Mouse (Mus musculus) erythroblast, adult 5-6 weeks (primary cell): ENCODE results near the gene Gabpb2. TPM values are rescaled to one million over a fixed set of nuclear protein-coding genes. Genes with fewer than 3 reads are reported as not detected.
"Not testable (repeated sequence)": the region's sequence is repeated elsewhere in the genome, so short reads cannot be mapped to it uniquely, and the experiment has no call there.

Experiments used
- ATAC-seq: replicated peaks from 2 replicates; pipeline ENCODE4 v1.8.0; 2016; ENCODE audit warnings: moderate number of reproducible peaks, mild to moderate bottlenecking, moderate TSS enrichment, inconsistent platforms; ENCODE audit not compliant: poor library complexity, low FRiP score, severe bottlenecking
- total RNA-seq, 2 experiments: library from RNA; stranded (forward) in 1 of 2; stranded (reverse) in 1 of 2; fragments of 150-400 nt in 1 of 2; fragments of 200-764, 138-1000 nt in 1 of 2; gene quantifications; 2 replicates each; pipeline versions ENCODE4 v1.2.3 to v1.2.4; 2015 to 2017; ENCODE audit warnings: low replicate concordance in 2 of 2

Gene Gabpb2
- total RNA-seq, 2 experiments from 2014 or later = 12.5 to 38.1 TPM

DNA sequence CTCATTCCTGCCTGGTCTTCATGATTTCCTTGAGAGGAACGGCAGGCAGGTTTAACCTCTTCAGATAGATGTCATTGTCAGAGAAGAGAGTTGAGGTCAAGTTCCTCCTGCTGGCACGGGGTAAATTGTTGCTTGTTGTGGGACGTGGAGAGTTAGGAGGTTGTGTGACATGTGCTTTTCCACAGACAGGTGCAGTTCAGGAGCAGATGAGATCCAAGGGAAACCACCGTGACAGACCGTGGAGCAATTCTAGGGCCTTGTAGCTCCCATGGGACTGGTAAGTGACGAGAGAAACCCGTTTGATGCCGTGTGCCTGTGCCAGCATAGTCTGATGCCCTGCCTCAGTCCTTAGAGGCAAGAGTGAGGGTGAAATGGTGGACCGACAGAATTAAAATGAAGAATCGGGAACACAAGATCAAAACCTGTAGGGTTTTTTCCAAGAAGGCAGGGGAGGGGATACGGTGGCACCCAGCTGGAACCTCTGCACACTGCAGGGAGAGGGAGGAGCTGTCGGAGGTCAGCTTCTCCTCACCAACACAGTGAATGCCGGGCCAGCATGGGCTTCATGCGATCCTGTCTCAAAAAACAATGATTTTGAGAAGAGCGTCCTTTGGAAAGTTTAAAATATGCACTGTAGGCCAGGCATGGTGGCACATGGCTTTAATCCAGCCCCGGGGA, 15.7 kb upstream of the Gabpb2 start:
- no peak for ATAC-seq

- no peak for ATAC-seq
These were observed 15.1 kb upstream of the Gabpb2 start for GRCm38 (mm10) chr3:95232771-95233170.

- no peak for ATAC-seq
These were observed 13.8 kb upstream of the Gabpb2 start, which contains the start of gene Mllt11 for GRCm38 (mm10) chr3:95231298-95232221. Mllt11 (minus strand) TSS chr3:95232171.

GRCm38 (mm10) chr3:95230495-95231297, 13.0 kb upstream of the Gabpb2 start:
- peak; percentile 41; the same call in 1 of the 2 replicates for ATAC-seq

DNA sequence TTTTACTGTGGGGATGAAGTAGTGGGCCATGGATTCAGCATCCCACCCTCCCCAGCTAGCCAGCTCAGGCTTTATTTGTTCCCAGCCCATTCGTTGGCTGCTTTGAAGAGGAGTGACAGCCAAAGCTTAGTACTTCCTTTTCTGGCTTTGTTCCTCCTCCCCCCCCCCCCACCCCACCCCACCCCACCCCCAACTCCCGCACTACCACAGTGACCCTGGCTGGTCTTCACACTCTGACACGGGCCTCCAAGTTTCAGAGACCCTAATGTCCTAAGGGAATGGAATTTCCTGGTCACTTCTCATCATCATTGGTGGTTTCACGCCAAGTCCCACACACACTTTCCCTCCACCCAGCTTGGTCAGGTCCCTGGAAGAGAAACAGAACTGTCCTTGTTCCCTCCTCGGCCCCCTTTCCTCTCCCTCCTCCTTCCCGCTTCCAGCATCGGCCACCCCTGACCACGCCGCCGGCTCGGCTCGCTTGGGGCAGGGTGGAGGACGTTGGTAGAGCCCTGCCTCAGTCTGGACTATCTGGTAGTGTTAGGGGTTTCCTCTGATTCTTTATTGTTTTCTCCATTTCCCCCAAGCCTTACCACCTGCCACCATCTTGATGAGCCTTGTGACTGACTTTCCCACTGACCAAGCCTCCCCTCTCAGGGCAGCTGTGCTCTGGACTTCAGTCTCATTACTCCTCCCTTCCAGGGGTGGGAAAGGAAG, 12.2 kb upstream of the Gabpb2 start:
- ATAC-seq = no peak

DNA sequence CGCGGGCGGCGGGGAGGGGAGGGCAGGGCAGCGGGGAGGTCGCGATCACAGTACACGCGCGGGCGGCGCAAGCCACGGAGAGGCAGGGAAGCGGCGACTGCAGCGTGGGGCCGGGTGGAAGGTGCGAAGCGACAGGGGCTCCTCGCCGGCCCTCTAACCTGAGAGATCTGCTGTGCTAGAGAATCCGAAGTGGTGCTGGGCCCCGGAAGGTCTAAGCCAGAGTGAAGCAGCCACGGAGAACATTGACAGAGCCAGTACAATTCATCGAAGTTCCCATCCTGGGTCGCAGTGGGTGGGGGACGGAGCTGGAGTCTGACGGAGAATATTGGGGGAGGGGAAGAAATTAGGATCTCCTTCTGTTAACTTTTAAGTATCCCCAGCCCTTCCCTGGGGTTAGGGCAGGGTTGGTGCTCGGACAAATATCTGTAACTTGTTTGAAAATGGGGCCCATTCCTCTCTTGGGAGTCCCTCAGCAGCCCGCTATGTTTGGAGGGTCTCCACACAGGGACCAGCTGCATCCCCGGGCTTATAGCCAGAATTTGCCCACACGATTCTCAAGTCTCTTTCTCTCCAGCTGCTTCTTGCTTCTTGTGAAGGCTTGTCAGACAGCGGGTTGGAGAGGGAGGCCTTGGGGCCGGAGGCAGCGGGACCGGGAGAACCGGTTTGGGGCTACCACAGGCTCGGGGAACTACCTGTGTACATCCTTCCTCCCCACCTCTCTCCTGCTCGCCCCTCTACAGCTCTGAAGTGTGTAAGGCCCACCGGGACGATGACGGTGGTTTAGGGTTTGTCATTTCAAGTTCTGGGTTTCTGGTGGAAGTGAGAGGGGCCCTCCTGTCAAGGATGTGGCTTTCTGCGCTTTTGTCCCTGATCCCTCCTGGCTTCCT, 11.4 kb upstream of the Gabpb2 start:
- ATAC-seq = peak; percentile 31

DNA sequence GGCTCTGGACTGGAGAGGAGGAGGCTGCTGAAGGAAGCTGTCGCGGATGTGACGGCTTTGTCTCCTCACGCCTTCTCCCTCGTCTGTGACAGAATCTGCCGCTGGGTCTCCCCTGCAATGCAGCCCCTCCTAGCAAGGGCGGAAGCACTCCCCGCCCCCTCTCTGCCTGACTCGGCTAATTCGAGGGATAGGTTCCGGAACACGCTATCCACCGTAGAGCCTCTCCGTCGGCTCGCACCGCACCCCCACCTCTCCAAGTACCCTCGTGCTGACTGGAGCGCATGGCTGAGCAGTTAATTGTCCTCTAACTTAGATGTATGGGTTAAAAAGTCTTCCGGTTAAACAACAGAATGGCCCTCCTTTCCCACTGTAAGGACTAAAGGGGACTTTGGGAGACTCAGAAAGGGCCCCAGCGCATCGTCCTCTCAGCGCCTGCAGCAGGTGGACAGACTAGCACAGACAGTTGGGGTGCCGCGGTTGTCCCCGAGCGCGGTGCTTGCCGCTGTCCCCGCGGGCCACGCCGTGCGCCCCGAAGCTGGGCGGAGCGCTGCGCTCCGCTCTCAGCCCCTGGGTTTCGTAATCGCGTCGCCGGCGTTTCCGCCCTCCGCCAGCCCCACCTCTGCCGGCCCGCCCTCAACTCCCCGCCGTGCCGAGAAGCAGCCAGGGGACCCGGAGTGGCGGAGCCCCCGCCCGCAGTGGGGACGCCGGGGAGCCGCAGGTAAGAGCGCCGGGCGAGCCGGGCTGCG, 10.6 kb upstream of the Gabpb2 start, which contains the start of gene Cdc42se1:
TSS of gene Cdc42se1 (plus strand) at position 585 of the 746 bp plus-strand sequence.
- peak; percentile 83 for ATAC-seq

DNA sequence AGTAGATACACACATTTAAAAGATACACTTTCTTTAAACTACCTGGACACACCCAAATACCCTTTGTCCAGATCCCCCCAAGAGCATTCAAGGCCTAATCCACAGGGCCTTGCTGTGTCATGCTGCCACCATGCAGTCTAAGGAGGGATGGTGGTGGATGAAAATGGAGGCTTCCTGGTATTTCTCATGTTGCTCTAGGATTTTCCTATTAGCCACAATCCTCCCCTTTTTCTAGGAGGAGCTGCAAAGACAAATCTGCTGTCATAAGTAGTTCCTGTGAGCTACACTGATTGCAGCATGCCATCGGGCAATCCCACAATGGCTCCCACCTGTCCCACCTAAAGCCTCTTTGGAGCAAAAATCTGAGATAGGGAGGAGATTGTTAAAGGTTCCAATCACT, 9.5 kb upstream of the Gabpb2 start:
- ATAC-seq = no peak

DNA sequence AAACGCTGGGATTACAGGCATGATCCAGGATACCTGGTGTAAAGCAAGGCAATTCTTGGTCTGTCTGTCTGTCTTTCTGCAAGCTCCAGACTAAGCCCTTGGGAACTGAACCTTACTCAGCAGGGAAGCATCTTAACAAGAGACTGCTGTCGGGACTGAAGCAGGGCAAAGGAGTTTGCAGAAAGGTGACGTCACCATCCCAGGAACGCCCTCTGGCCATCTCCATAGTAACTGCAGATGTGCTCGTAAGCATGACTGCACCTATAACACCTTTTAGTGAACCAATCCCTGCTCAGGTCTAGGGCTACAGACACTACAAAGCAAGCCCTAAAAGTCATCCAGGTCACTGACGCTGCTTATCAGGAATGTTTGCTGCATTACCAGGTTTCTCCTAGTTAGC, 6.6 kb upstream of the Gabpb2 start:
- ATAC-seq = no peak

GRCm38 (mm10) chr3:95223041-95223440, 5.3 kb upstream of the Gabpb2 start:
- no peak for ATAC-seq

GRCm38 (mm10) chr3:95218466-95219137, 886 bp upstream of the Gabpb2 start:
- no peak for ATAC-seq

DNA sequence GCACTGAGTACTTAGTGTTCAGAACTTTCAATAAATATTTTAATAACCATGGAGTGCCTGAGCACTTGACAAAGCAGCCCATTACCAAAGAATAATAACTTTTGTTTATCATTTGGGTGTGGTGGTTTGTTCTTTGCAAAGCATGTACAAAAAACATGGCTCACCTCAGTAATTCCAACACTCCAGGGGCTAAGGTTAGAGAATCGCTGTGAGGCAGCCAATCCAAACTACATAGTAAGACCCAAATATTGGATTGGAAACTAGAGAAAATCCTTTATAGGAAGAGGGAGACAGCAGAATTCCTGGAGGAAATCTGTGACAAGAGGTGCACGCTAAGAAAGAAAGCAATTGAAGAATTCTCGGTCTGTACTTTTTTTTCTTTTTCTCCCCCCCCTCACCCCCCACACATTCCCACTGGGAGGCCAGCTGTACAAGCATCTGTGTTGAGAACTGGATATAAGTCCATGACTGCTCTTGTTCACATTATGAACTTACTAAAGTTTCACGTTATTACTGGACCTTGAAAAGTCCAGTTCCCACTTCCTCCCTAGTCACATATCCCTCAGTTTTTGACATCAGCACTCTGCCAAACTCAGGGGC, 961 bp downstream of the Gabpb2 start:
- ATAC-seq = peak; percentile 23; the same call in 1 of the 2 replicates

DNA sequence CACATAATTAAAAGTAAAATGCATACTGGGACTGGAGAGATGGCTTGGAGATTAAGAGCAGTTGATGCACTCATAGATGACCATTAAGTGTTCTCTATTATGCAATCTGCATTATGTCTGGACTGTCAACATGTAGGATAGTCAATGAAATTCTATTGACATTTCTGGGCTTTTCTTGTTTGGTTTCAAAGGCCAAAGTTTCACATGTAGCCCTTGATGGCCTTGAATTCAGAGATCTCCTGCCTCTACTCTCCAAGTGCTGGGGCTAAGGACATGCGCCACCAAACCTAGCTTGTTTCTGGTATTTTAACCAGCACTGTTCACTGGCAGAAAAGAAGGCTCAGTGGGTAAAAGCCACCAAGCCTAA, 4.1 kb downstream of the Gabpb2 start:
- ATAC-seq = no peak

DNA sequence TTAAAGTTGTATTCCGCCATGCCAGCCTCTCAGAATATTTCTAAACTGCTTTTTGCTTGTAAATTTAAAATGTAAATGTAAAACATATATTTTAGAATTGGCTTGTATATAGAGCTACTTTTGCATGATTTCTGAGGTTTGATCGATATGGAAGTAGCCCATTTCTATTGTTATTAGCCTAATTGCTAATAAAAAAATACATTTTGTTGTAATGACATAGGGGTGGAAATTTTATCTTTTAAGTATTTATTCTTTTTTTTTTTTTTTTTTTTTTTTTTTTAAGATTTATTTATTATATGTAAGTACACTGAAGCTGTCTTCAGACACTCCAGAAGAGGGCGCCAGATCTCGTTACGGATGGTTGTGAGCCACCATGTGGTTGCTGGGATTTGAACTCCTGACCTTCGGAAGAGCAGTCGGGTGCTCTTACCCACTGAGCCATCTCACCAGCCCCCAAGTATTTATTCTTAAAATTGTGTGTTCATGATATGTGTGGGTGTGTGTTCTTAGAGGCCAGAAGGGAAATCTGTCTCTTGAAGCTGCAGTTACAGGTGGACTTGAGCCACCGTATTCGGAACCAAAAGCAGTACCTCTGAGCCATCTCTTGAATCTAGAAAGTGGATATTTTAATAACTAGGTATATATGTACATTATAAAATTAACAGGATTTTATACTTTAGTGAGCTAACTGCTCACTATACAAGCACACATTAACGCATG, 4.7 kb downstream of the Gabpb2 start:
- not testable (repeated sequence) for ATAC-seq

DNA sequence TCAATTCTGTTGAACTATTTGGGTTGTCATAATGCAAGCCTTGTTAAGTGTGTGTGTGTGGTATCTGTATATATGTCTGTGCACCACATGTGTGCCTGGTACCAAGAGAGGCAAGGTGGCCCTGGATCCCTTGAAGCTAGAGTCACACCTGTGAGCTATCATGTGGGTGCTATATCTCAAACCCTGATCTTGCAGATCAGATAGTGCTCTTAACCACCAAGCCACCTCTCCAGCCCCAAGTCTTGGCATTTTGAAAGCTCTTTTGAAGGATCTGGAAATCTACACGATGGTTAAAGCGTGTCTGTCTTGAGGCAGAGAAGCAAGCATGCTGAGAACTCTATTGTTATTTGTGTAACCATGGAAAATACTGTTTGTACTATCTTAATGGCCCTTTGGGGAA, 7.1 kb downstream of the Gabpb2 start:
- no peak for ATAC-seq

DNA sequence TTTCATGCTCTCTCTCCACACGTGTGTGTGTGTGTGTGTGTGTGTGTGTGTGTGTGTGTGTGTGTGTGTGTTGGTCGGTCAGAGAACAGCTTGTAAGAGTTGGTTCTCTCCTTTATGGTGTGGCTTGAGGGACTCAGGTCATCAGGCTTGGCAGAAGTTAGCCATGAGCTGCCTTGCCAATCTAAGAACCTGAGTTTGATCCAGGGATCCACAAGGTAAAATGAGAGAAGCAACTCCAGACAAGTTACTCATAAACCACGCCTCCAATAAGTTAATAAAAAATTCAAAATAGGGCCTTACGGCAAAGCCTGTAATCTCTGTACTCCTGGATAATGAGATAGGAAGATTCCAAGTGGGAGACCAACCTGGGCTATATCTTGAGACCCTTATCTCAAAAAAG, 9.4 kb downstream of the Gabpb2 start:
- no peak for ATAC-seq
